Mouse (Mus musculus) midbrain, embryonic 12.5 days (tissue): Measurements from ENCODE around the gene Stum. TPM values are rescaled to one million over a fixed set of nuclear protein-coding genes. Genes with fewer than 3 reads are reported as not detected.

Source experiments
- ATAC-seq: fragments of 200-750 bp; cut with Nextera tagmentation; 2 replicates; pipeline ENCODE4 v1.8.0; 2017; ENCODE audit warnings: low read depth, moderate TSS enrichment, moderate library complexity; ENCODE audit not compliant: low FRiP score
- H3K27ac ChIP-seq: fragments of 300-500 bp; sonication (generic); replicated peaks from 2 replicates; pipeline ENCODE4 v1.5.1; 2016; ENCODE audit warnings: mild to moderate bottlenecking
- H3K27me3 ChIP-seq: fragments of 300-500 bp; sonication (generic); 2 replicates; pipeline ENCODE4 v1.6.1; 2016; ENCODE audit warnings: mild to moderate bottlenecking
- H3K36me3 ChIP-seq: fragments of 300-500 bp; sonication (generic); 2 replicates; pipeline ENCODE4 v1.6.1; 2016
- H3K4me1 ChIP-seq: fragments of 300-500 bp; sonication (generic); 2 replicates; pipeline ENCODE4 v1.6.1; 2016
- H3K4me2 ChIP-seq: fragments of 300-500 bp; sonication (generic); replicated peaks from 2 replicates; pipeline ENCODE4 v1.6.1; 2016; ENCODE audit warnings: mild to moderate bottlenecking, moderate library complexity
- H3K4me3 ChIP-seq: fragments of 300-500 bp; sonication (generic); 2 replicates; pipeline ENCODE4 v1.5.1; 2016; ENCODE audit warnings: mild to moderate bottlenecking
- H3K9ac ChIP-seq: fragments of 300-500 bp; sonication (generic); replicated peaks from 2 replicates; pipeline ENCODE4 v1.6.1; 2016; ENCODE audit warnings: mild to moderate bottlenecking, moderate library complexity
- H3K9me3 ChIP-seq: fragments of 300-500 bp; sonication (generic); 2 replicates; pipeline ENCODE4 v1.6.1; 2016; ENCODE audit warnings: mild to moderate bottlenecking
- WGBS: fragments of 180-500 bp; shearing (Covaris S2); methylation state at CpG from one replicate; pipeline ENCODE4 v1.1.7; 2016; 5-methylcytosine and 5-hydroxymethylcytosine counted together
- polyA plus RNA-seq: library from polyadenylated mRNA; unstranded; fragments of >200 nt; fragmentation: Nextera tagmentation; extraction: Ambion mirVana; gene quantifications from 2 replicates; pipeline ENCODE4 v1.2.1, GENCODE M21; 2016

Gene Stum
- polyA plus RNA-seq, 1 experiment from 2014 or later: 0.97 TPM

DNA sequence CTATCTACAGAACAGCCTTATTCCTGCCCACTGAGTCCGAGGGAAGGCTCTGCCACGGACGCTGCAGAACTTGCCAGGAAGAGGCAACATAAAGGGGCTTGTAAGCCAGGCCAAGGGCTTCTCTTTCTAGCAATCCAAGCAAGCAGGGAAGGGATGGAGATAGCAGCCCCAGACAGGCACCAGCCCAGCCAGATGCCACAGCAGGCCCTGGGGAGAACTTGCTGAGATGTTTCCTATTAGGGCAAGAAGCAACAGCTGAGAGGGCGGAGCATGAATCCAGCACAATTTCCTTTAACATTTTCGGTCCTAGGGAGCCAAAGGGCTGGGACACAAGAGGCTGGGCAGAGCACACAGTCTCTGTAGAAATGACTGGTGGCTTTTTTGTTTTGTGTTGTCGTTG, 25.0 kb downstream of the Stum start:
- no peak for ATAC-seq
- H3K36me3 ChIP-seq: no peaks in the 10 kb centered on the region
- 56% methylated on average over 6 of the region's 6 CpGs for WGBS
- no peak overlapping the region for H3K27ac ChIP-seq
- H3K9ac ChIP-seq: no peak overlapping the region
- H3K9me3 ChIP-seq: no peaks in the 10 kb centered on the region
- no peak overlapping the region for H3K4me2 ChIP-seq
- H3K27me3 ChIP-seq: no peaks in the 10 kb centered on the region
- no peak overlapping the region for H3K4me3 ChIP-seq
- H3K4me1 ChIP-seq: peaks cover 18% of the 10 kb centered on the region

- Histone ChIP-seq H3K27me3 (no peaks in the 10 kb centered on the region), H3K27ac (no peak overlapping the region), H3K9me3 (no peaks in the 10 kb centered on the region), H3K36me3 (no peaks in the 10 kb centered on the region), H3K4me3 (no peak overlapping the region), H3K4me1 (no peaks in the 10 kb centered on the region), H3K9ac (no peak overlapping the region), H3K4me2 (no peak overlapping the region)
- 77% methylated on average over 2 of the region's 2 CpGs for WGBS
- no peak for ATAC-seq
These were observed 33.7 kb downstream of the Stum start for GRCm38 (mm10) chr1:180449641-180450040.

- WGBS: 58% methylated on average over 3 of the region's 3 CpGs
- H3K4me1 ChIP-seq: no peaks in the 10 kb centered on the region
- no peaks in the 10 kb centered on the region for H3K9me3 ChIP-seq
- no peaks in the 10 kb centered on the region for H3K36me3 ChIP-seq
- no peak overlapping the region for H3K9ac ChIP-seq
- H3K27me3 ChIP-seq: no peaks in the 10 kb centered on the region
- H3K27ac ChIP-seq: no peak overlapping the region
- ATAC-seq: no peak
- no peak overlapping the region for H3K4me2 ChIP-seq
- no peak overlapping the region for H3K4me3 ChIP-seq
These were observed 38.9 kb downstream of the Stum start for GRCm38 (mm10) chr1:180444411-180444810.

GRCm38 (mm10) chr1:180439496-180439895, 43.8 kb downstream of the Stum start:
- no peak overlapping the region for H3K4me3 ChIP-seq
- no peaks in the 10 kb centered on the region for H3K9me3 ChIP-seq
- H3K27ac ChIP-seq: no peak overlapping the region
- no peaks in the 10 kb centered on the region for H3K36me3 ChIP-seq
- no peak for ATAC-seq
- no peak overlapping the region for H3K9ac ChIP-seq
- H3K27me3 ChIP-seq: 0 out of 2 replicates have a peak, but pooled peaks cover 6% of the 10 kb centered on the region
- 83% methylated on average over 4 of the region's 4 CpGs for WGBS
- no peak overlapping the region for H3K4me2 ChIP-seq
- H3K4me1 ChIP-seq: no peaks in the 10 kb centered on the region

GRCm38 (mm10) chr1:180434925-180435324, 48.4 kb downstream of the Stum start:
- Histone ChIP-seq H3K27ac (no peak overlapping the region), H3K4me1 (peaks cover 14% of the 10 kb centered on the region), H3K36me3 (no peaks in the 10 kb centered on the region), H3K4me3 (no peak overlapping the region), H3K9me3 (no peaks in the 10 kb centered on the region), H3K9ac (no peak overlapping the region), H3K27me3 (0 out of 2 replicates have a peak, but pooled peaks cover 6% of the 10 kb centered on the region), H3K4me2 (no peak overlapping the region)
- no peak; the same call in 1 of the 2 replicates for ATAC-seq
- 11% methylated on average over 9 of the region's 9 CpGs for WGBS

- Histone ChIP-seq H3K27me3 (0 out of 2 replicates have a peak, but pooled peaks cover 6% of the 10 kb centered on the region), H3K36me3 (no peaks in the 10 kb centered on the region), H3K4me2 (no peak overlapping the region), H3K9ac (no peak overlapping the region), H3K4me1 (peaks cover 14% of the 10 kb centered on the region), H3K27ac (0 out of 2 replicates have a peak overlapping the region, but pooled peaks have one; percentile 60), H3K9me3 (no peaks in the 10 kb centered on the region), H3K4me3 (no peak overlapping the region)
- ATAC-seq: peak; percentile 83
- WGBS: 19% methylated on average over 7 of the region's 7 CpGs
These were observed 49.3 kb downstream of the Stum start for GRCm38 (mm10) chr1:180433796-180434566.

DNA sequence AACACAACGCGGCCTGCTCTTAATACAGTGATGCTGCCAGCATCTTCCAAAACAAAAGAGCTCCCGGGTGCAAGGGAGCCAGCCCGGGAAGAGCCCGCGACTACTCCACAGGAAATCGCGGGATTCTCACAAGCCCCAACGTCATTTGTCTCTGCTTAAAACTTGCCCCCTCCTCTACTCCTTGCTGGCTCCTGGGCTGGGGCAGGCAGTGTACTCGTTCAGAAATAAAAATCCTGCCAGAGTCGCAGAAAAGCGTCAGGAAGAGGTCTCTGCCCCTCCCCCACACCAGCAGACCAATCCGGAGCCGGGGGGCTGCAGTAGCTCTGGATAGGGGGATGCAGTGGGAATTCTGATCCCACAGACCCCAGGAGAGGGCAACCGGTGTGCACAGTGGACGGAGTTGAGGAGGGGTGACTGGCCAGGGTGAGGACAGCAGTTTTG, 50.2 kb downstream of the Stum start:
- Histone ChIP-seq H3K9ac (peak overlapping the region; percentile 60), H3K4me2 (peak overlapping the region; percentile 60), H3K27me3 (0 out of 2 replicates have a peak, but pooled peaks cover 6% of the 10 kb centered on the region), H3K27ac (peak overlapping the region; percentile 60), H3K4me1 (peaks cover 14% of the 10 kb centered on the region), H3K4me3 (peak overlapping the region; percentile 43), H3K9me3 (no peaks in the 10 kb centered on the region), H3K36me3 (no peaks in the 10 kb centered on the region)
- ATAC-seq: peak; percentile 59
- under 1% methylated on average over 16 of the region's 16 CpGs for WGBS

DNA sequence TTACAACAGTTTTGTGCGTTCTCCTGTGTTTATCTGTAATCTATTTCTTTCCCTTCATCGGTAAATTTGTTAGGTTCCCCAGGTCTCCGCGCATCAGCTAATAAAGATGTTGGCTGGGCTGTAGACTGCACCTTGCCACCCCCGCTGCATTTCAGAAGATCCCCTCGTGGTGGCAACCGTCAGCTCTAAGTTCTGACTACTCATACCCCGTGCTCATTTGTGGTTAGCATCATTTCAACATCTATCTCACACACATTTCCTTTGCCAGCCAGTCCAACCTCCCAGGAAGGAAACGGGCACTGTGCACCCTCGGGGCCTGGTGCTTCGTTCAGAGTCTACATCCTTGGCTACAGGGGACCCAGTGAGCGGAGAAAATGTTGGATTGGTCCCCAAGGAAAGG, 51.5 kb downstream of the Stum start:
- no peaks in the 10 kb centered on the region for H3K36me3 ChIP-seq
- H3K4me1 ChIP-seq: peaks cover 14% of the 10 kb centered on the region
- 0 out of 2 replicates have a peak, but pooled peaks cover 6% of the 10 kb centered on the region for H3K27me3 ChIP-seq
- 77% methylated on average over 12 of the region's 12 CpGs for WGBS
- H3K4me2 ChIP-seq: no peak overlapping the region
- H3K9ac ChIP-seq: no peak overlapping the region
- H3K9me3 ChIP-seq: no peaks in the 10 kb centered on the region
- ATAC-seq: no peak
- H3K4me3 ChIP-seq: no peak overlapping the region
- no peak overlapping the region for H3K27ac ChIP-seq

DNA sequence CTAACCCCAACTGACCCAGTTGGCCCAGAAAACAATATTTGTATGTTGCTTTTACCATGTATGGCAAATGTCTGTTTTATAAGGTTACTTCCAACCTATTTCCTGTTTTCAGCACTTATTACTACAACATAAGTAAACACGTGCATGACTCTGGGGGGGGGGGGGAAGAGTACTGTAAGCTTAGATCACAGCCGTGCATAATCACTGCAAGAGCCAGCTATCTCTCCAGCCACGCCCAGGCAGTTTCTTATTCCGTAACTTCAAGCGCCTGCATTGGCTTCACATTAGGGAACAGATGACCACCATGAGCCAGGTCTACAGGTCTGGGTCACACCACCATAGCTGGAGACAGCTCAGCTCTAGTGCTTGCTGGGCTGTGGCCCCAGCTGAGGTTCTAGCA, 53.5 kb downstream of the Stum start:
- Histone ChIP-seq H3K27me3 (no peaks in the 10 kb centered on the region), H3K9me3 (no peaks in the 10 kb centered on the region), H3K36me3 (no peaks in the 10 kb centered on the region), H3K4me2 (no peak overlapping the region), H3K4me3 (no peak overlapping the region), H3K27ac (no peak overlapping the region), H3K9ac (no peak overlapping the region), H3K4me1 (peaks cover 14% of the 10 kb centered on the region)
- WGBS: 85% methylated on average over 5 of the region's 5 CpGs
- no peak for ATAC-seq

- Histone ChIP-seq H3K4me2 (no peak overlapping the region), H3K4me1 (peaks cover 13% of the 10 kb centered on the region), H3K27ac (no peak overlapping the region), H3K36me3 (no peaks in the 10 kb centered on the region), H3K27me3 (no peaks in the 10 kb centered on the region), H3K4me3 (no peak overlapping the region), H3K9ac (no peak overlapping the region), H3K9me3 (no peaks in the 10 kb centered on the region)
- 81% methylated on average over 8 of the region's 8 CpGs for WGBS
- no peak for ATAC-seq
These were observed 54.4 kb downstream of the Stum start for GRCm38 (mm10) chr1:180428871-180429270.

- Histone ChIP-seq H3K27ac (no peak overlapping the region), H3K27me3 (no peaks in the 10 kb centered on the region), H3K4me3 (no peak overlapping the region), H3K4me1 (peaks cover 7% of the 10 kb centered on the region), H3K9ac (no peak overlapping the region), H3K4me2 (no peak overlapping the region), H3K9me3 (no peaks in the 10 kb centered on the region), H3K36me3 (no peaks in the 10 kb centered on the region)
- no peak for ATAC-seq
- 42% methylated on average over 9 of the region's 9 CpGs for WGBS
These were observed 55.1 kb downstream of the Stum start for GRCm38 (mm10) chr1:180428101-180428712.

GRCm38 (mm10) chr1:180427685-180428084, 55.6 kb downstream of the Stum start:
- Histone ChIP-seq H3K27ac (no peak overlapping the region), H3K4me2 (no peak overlapping the region), H3K27me3 (no peaks in the 10 kb centered on the region), H3K4me1 (peaks cover 4% of the 10 kb centered on the region), H3K4me3 (no peak overlapping the region), H3K9me3 (no peaks in the 10 kb centered on the region), H3K36me3 (no peaks in the 10 kb centered on the region), H3K9ac (no peak overlapping the region)
- no peak for ATAC-seq
- 71% methylated on average over 10 of the region's 10 CpGs for WGBS
